Mouse (Mus musculus) kidney, postnatal 36 days (tissue): Measurements from ENCODE around the gene Unc5cl.

ENCODE experiments used
- DNase-seq, 2 experiments: peaks; one replicate each; pipeline ENCODE4 v3.0.0; 2021 to 2022; ENCODE audit warnings: mixed read lengths in 2 of 2

Gene Unc5cl

GRCm38 (mm10) chr17:48542733-48543132, 88.0 kb downstream of the Unc5cl start:
- peak in 1 of 2 experiments; percentile 24 for DNase-seq

GRCm38 (mm10) chr17:48543301-48543765, 88.6 kb downstream of the Unc5cl start:
- DNase-seq = peak; percentile 40 to 58

- DNase-seq = peak; percentile 73 to 74
Measured at GRCm38 (mm10) chr17:48544722-48545121, 90.0 kb downstream of the Unc5cl start.

GRCm38 (mm10) chr17:48545223-48545943, 90.7 kb downstream of the Unc5cl start:
- peak; percentile 69 to 75 for DNase-seq

GRCm38 (mm10) chr17:48546036-48546435, 91.3 kb downstream of the Unc5cl start:
- no peak for DNase-seq

GRCm38 (mm10) chr17:48547668-48548067, 93.0 kb downstream of the Unc5cl start:
- DNase-seq = peak; percentile 74 to 86

- DNase-seq = peak in 1 of 2 experiments; percentile 72
Measured at GRCm38 (mm10) chr17:48551788-48552531, 97.3 kb downstream of the Unc5cl start.

- DNase-seq = no peak
Measured at GRCm38 (mm10) chr17:48552532-48552915, 97.8 kb downstream of the Unc5cl start.

GRCm38 (mm10) chr17:48556223-48556962, 101.7 kb downstream of the Unc5cl start:
- peak; percentile 41 to 70 for DNase-seq

- DNase-seq = no peak
Measured at GRCm38 (mm10) chr17:48557823-48558715, 103.4 kb downstream of the Unc5cl start.

- DNase-seq = no peak
Measured at GRCm38 (mm10) chr17:48564931-48565330, 110.2 kb downstream of the Unc5cl start.

GRCm38 (mm10) chr17:48569656-48570055, 115.0 kb downstream of the Unc5cl start:
- DNase-seq = no peak

GRCm38 (mm10) chr17:48581153-48581552, 126.5 kb downstream of the Unc5cl start:
- no peak for DNase-seq

GRCm38 (mm10) chr17:48582486-48582990, 127.8 kb downstream of the Unc5cl start:
- DNase-seq = no peak

- no peak for DNase-seq
Measured at GRCm38 (mm10) chr17:48583401-48583800, 128.7 kb downstream of the Unc5cl start.

- DNase-seq = no peak
Measured at GRCm38 (mm10) chr17:48585902-48586359, 131.2 kb downstream of the Unc5cl start.

- peak in 1 of 2 experiments; percentile 25 for DNase-seq
Measured at GRCm38 (mm10) chr17:48588674-48589073, 134.0 kb downstream of the Unc5cl start.
